Mouse (Mus musculus) lung, embryonic 15.5 days (tissue): ENCODE results near the gene Rsph4a. TPM values are rescaled to one million over a fixed set of nuclear protein-coding genes. Genes with fewer than 3 reads are reported as not detected.
"Not testable (repeated sequence)": the region's sequence is repeated elsewhere in the genome, so short reads cannot be mapped to it uniquely, and the experiment has no call there.

Source experiments
- ATAC-seq: fragments of 200-750 bp; cut with Nextera tagmentation; 2 replicates; pipeline ENCODE4 v1.8.0; 2017; ENCODE audit warnings: moderate number of reproducible peaks, borderline replicate concordance; ENCODE audit not compliant: low FRiP score, low TSS enrichment; ENCODE audit errors: extremely low read depth
- H3K27ac ChIP-seq: fragments of 300-500 bp; sonication (generic); 2 replicates; pipeline ENCODE4 v1.5.1; 2015; ENCODE audit warnings: moderate library complexity, mild to moderate bottlenecking, inconsistent platforms
- H3K27me3 ChIP-seq: fragments of 300-500 bp; sonication (generic); 2 replicates; pipeline ENCODE4 v1.6.1; 2015; ENCODE audit warnings: inconsistent platforms
- H3K36me3 ChIP-seq: fragments of 300-500 bp; sonication (generic); 2 replicates; pipeline ENCODE4 v1.6.1; 2015; ENCODE audit warnings: inconsistent platforms
- H3K4me1 ChIP-seq: fragments of 300-500 bp; sonication (generic); 2 replicates; pipeline ENCODE4 v1.6.1; 2015; ENCODE audit warnings: inconsistent platforms
- H3K4me2 ChIP-seq: fragments of 300-500 bp; sonication (generic); 2 replicates; pipeline ENCODE4 v1.6.1; 2015; ENCODE audit warnings: inconsistent platforms, mild to moderate bottlenecking, moderate library complexity
- H3K4me3 ChIP-seq: fragments of 300-500 bp; sonication (generic); 2 replicates; pipeline ENCODE4 v1.5.1; 2015; ENCODE audit warnings: mild to moderate bottlenecking, inconsistent platforms
- H3K9ac ChIP-seq: fragments of 300-500 bp; sonication (generic); 2 replicates; pipeline ENCODE4 v1.6.1; 2015; ENCODE audit warnings: inconsistent platforms
- H3K9me3 ChIP-seq: fragments of 300-500 bp; sonication (generic); 2 replicates; pipeline ENCODE4 v1.6.1; 2016; ENCODE audit warnings: inconsistent platforms
- WGBS: fragments of 180-500 bp; shearing (Covaris S2); methylation state at CpG from one replicate; pipeline ENCODE4 v1.1.7; 2015; 5-methylcytosine and 5-hydroxymethylcytosine counted together
- polyA plus RNA-seq: library from polyadenylated mRNA; unstranded; fragments of >200 nt; fragmentation: Nextera tagmentation; extraction: Ambion mirVana; gene quantifications from 2 replicates; pipeline ENCODE4 v1.2.1, GENCODE M21; 2015

Rsph4a gene
- 0.67 and 0.81 TPM in 2 replicates for polyA plus RNA-seq

DNA sequence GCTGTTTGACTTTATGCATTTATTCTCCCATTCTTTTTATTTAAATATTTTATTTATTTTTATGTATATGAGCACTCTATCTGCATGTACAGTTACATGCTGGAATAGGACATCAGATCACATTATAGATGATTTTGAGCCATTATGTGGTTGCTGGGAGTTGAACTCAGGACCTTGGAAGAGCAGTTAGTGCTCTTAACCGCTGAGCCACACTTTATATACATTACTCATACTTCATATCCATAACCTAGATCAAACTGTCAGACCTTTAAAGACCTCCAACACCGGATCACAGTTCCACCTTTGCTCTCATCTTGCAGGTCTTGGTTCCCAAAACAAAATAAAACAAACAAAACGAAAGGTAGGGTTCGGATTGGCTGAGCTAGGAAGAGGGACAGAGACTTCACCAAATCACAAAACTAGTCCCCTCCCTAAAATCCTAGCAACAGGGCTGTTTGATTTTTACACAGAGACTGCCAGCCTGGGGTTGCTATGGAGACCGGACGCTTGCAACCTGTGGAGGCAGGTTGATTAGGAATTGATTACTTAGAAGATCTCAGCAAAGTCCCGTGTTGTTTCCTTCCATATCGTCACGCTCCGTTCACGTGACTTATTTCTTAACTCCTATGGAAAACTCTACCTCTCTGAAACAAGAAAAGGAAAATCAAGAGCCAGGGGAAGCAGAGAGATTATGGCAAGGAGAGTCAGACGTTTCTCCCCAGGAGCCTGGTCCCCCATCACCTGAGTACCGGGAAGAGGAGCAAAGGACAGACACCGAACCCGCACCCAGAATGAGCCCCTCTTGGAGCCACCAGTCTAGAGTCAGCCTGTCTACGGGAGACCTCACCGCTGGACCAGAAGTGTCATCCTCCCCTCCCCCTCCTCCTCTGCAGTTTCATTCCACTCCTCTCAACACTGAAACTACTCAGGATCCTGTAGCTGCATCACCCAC lies at the start of gene Rsph4a:
Gene Rsph4a (plus strand): TSS at position 582 of the 952 bp plus-strand sequence.
- Histone ChIP-seq H3K27me3 (no peaks in the 10 kb centered on the region), H3K9me3 (no peaks in the 10 kb centered on the region), H3K4me1 (no peaks in the 10 kb centered on the region), H3K9ac (no peak within 1 kb of the TSS), H3K4me3 (peak within 1 kb of the TSS; percentile 35), H3K4me2 (peak within 1 kb of the TSS; percentile 50), H3K27ac (no peak within 1 kb of the TSS), H3K36me3 (no peaks in the 10 kb centered on the region)
- ATAC-seq, result peak; percentile 57; the same call in 1 of the 2 replicates
- WGBS, result 4% methylated on average over 17 of the region's 17 CpGs

- Histone ChIP-seq H3K27ac (no peak within 1 kb of the TSS), H3K9me3 (no peaks in the 10 kb centered on the region), H3K4me3 (no peak within 1 kb of the TSS), H3K4me1 (no peaks in the 10 kb centered on the region), H3K27me3 (no peaks in the 10 kb centered on the region), H3K4me2 (no peak within 1 kb of the TSS), H3K9ac (no peak within 1 kb of the TSS), H3K36me3 (no peaks in the 10 kb centered on the region)
- ATAC-seq, result no peak
These were observed 47.5 kb upstream of the Rsph4a start, which contains the start of gene Sult3a1 for GRCm38 (mm10) chr10:33857421-33857820. Gene Sult3a1 (plus strand): TSS chr10:33857721.

DNA sequence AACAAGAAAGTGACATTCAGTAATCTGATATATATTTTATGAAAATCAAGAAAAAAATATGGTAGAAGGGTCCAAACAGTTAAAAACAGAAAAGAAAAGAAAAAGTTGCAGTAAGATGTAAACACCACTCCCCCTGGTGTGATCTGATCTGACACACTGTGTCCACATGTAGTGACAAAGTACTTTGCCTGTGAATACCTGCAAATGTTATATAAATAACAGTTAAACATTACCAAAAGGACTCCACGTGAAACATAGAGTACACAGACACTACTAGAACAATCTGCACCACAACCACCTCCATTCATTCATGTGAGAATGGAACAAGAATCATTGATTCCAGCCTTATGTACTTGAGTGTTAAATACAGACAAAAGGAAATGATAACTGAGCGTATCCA lies 38.9 kb upstream of the Rsph4a start:
- 58% methylated on average over 2 of the region's 2 CpGs for WGBS
- H3K4me3 ChIP-seq, result no peak overlapping the region
- H3K27ac ChIP-seq, result no peak overlapping the region
- H3K36me3 ChIP-seq, result no peaks in the 10 kb centered on the region
- H3K27me3 ChIP-seq, result no peaks in the 10 kb centered on the region
- no peak overlapping the region for H3K4me2 ChIP-seq
- H3K9ac ChIP-seq, result no peak overlapping the region
- H3K4me1 ChIP-seq, result no peaks in the 10 kb centered on the region
- no peaks in the 10 kb centered on the region for H3K9me3 ChIP-seq
- ATAC-seq, result no peak

DNA sequence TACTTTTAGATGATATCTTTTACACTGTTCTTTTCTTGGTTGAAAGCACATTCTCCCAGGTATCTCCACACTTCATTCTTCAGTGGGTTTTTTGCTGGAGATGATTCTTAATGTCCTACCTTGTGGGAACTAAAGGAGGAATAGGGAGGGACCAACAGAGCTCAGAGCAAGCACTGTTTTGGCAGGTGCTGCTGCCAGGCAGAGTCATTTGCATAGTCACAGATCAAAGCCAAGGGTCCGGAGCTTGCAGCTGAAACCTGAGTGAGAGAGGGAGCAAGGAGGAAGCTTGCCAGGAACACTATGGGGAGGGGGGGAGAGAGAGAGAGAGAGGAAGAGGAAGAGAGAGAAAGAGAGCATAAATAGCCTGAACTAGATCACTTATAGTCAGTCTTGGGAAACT lies 34.5 kb upstream of the Rsph4a start:
- no peaks in the 10 kb centered on the region for H3K36me3 ChIP-seq
- no peak overlapping the region for H3K27ac ChIP-seq
- WGBS, result 4% methylated on average over 1 of the region's 1 CpGs
- no peak overlapping the region for H3K4me2 ChIP-seq
- no peak overlapping the region for H3K4me3 ChIP-seq
- H3K27me3 ChIP-seq, result no peaks in the 10 kb centered on the region
- H3K9ac ChIP-seq, result no peak overlapping the region
- H3K4me1 ChIP-seq, result no peaks in the 10 kb centered on the region
- H3K9me3 ChIP-seq, result no peaks in the 10 kb centered on the region
- ATAC-seq, result no peak

DNA sequence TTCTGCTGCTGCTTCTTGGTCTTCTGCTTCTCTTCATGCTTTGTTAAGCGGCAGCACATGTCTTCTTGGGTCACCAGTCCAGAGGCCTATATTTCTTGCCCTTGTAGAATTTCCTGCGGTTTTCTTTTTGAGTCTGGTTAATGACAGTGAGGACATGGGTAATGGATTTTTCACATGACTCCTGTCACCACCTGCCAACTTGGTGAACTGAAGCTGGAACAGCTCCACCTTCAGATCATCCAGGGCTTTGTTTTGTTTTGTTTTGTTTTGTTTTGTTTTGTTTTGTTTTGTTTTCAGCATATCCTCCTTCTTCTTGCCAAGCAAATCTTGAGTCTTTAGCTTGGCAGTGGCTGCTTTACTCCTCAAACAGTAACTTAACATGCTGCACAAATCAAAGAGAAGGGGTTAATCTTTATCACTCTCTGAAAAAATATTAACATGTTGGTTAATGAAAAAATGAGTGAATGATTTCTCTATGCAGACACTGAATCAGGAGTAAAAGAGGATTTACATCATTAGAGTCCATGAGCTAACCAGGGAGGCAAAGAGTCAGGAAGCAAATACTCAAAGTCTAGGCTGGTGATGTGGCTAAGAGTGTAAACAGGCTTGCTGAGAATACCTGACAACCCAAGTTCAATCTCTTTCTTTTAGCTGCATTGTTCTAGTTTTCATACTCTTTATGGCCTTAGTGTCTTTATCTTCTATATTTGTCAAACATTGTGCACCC lies 32.1 kb upstream of the Rsph4a start:
- Histone ChIP-seq H3K4me2 (no peak overlapping the region), H3K36me3 (no peaks in the 10 kb centered on the region), H3K27ac (no peak overlapping the region), H3K9me3 (no peaks in the 10 kb centered on the region), H3K4me1 (no peaks in the 10 kb centered on the region), H3K4me3 (no peak overlapping the region), H3K27me3 (no peaks in the 10 kb centered on the region), H3K9ac (no peak overlapping the region)
- WGBS, result 83% methylated on average over 2 of the region's 2 CpGs
- ATAC-seq, result no peak

- H3K36me3 ChIP-seq, H3K9ac ChIP-seq, H3K9me3 ChIP-seq, H3K27me3 ChIP-seq, H3K4me3 ChIP-seq, H3K27ac ChIP-seq, H3K4me2 ChIP-seq, H3K4me1 ChIP-seq, ATAC-seq: not testable (repeated sequence)
- 85% methylated on average over 2 of the region's 2 CpGs for WGBS
These were observed 22.5 kb upstream of the Rsph4a start for GRCm38 (mm10) chr10:33882411-33882810.

DNA sequence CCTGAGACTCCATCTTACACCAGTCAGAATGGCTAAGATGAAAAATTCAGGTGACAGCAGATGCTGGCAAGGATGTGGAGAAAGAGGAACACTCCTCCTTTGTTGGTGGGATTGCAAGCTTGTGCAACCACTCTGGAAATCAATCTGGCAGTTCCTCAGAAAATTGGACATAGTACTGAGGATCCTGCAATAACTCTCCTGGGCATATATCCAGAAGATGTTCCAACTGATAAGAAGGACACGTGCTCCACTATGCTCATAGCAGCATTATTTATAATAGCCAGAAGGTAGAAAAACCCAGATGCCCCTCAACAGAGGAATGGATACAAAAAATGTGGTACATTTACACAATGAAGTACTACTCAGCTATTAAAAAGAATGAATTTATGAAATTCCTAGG lies 3.4 kb upstream of the Rsph4a start:
- H3K36me3 ChIP-seq, H3K4me2 ChIP-seq, ATAC-seq, H3K9ac ChIP-seq, H3K9me3 ChIP-seq, H3K4me3 ChIP-seq, H3K27me3 ChIP-seq, H3K27ac ChIP-seq, H3K4me1 ChIP-seq: not testable (repeated sequence)
- 61% methylated on average over 1 of the region's 1 CpGs for WGBS

GRCm38 (mm10) chr10:33905489-33905888 lies 578 bp downstream of the Rsph4a start:
- no peak overlapping the region for H3K27ac ChIP-seq
- no peaks in the 10 kb centered on the region for H3K9me3 ChIP-seq
- no peaks in the 10 kb centered on the region for H3K36me3 ChIP-seq
- H3K4me3 ChIP-seq, result peak overlapping the region; percentile 35; the same call in 1 of the 2 replicates
- no peaks in the 10 kb centered on the region for H3K27me3 ChIP-seq
- WGBS, result 11% methylated on average over 6 of the region's 6 CpGs
- H3K4me1 ChIP-seq, result no peaks in the 10 kb centered on the region
- peak overlapping the region; percentile 50 for H3K4me2 ChIP-seq
- H3K9ac ChIP-seq, result no peak overlapping the region
- no peak for ATAC-seq

DNA sequence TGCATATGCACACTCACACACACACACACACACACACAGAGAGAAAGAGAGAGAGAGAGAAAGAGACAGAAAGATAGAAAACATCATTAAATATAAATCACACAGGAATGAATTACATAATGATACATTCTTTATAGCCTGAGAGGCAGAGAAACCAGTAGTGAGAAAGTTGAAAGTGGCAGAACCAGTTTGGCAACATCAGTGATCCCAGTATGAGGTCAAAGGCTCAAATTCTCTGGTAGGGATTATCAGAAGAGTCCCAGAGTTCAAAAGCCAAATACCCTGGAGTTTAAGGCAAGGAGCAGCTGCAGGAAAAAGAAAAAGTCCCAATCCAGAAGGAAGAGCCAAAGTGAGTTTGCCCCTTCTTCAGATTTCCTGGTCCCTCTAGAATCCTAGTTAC lies 35.8 kb downstream of the Rsph4a start:
- ATAC-seq, result no peak

GRCm38 (mm10) chr10:33945390-33945789 lies 40.5 kb downstream of the Rsph4a start:
- Histone ChIP-seq H3K27ac (no peak overlapping the region), H3K4me3 (no peak overlapping the region), H3K9ac (no peak overlapping the region), H3K9me3 (no peaks in the 10 kb centered on the region), H3K4me2 (no peak overlapping the region), H3K36me3 (peaks cover 25% of the 10 kb centered on the region), H3K27me3 (no peaks in the 10 kb centered on the region), H3K4me1 (peaks cover 10% of the 10 kb centered on the region)
- 78% methylated on average over 3 of the region's 3 CpGs for WGBS
- ATAC-seq, result no peak

More for the DNA sequence above, 35.8 kb downstream of the Rsph4a start:
- Histone ChIP-seq H3K9ac (no peak overlapping the region), H3K9me3 (no peaks in the 10 kb centered on the region), H3K27ac (no peak overlapping the region), H3K4me3 (no peak overlapping the region), H3K36me3 (peaks cover 32% of the 10 kb centered on the region), H3K4me1 (no peaks in the 10 kb centered on the region), H3K27me3 (no peaks in the 10 kb centered on the region), H3K4me2 (no peak overlapping the region)

DNA sequence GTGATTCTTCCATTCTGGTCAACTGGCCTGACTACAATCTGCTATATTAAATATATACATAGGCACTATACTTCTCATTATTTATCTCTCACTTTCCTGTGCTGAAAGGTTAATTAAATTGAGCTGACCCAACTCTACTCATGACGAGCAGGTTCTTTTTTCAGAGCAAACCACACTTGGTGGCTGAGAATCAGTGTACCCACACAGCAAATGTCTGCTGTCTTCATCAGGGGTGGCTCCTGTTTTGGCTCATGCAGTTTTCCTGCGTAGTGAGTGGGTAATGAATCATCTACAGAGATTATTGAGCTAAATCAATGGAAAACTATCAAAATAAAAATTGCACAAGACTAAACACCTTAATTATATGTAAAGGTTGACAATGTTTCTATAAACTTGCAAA lies 41.4 kb downstream of the Rsph4a start:
- Histone ChIP-seq H3K36me3 (peaks cover 25% of the 10 kb centered on the region), H3K4me2 (no peak overlapping the region)

More for the DNA sequence above, 41.4 kb downstream of the Rsph4a start:
- 83% methylated on average over 2 of the region's 2 CpGs for WGBS
- Histone ChIP-seq H3K4me3 (no peak overlapping the region), H3K27ac (no peak overlapping the region), H3K27me3 (no peaks in the 10 kb centered on the region), H3K9ac (no peak overlapping the region), H3K4me1 (peaks cover 10% of the 10 kb centered on the region), H3K9me3 (no peaks in the 10 kb centered on the region)
- ATAC-seq, result no peak
